Mouse (Mus musculus) forebrain, embryonic 16.5 days (tissue): ENCODE data around the gene Kctd15. TPM values are rescaled to one million over a fixed set of nuclear protein-coding genes. Genes with fewer than 3 reads are reported as not detected.

Experiments
- ATAC-seq: fragments of 200-750 bp; cut with Nextera tagmentation; 2 replicates; pipeline ENCODE4 v1.8.0; 2017; ENCODE audit warnings: mild to moderate bottlenecking, moderate library complexity
- H3K27ac ChIP-seq: fragments of 300-500 bp; sonication (generic); 2 replicates; pipeline ENCODE4 v1.5.1; 2014; ENCODE audit warnings: low read length, control low read depth
- H3K27me3 ChIP-seq: fragments of 300-500 bp; sonication (generic); replicated peaks from 2 replicates; pipeline ENCODE4 v1.6.1; 2014; ENCODE audit warnings: low read length; ENCODE audit not compliant: control insufficient read depth, insufficient read depth
- H3K36me3 ChIP-seq: fragments of 300-500 bp; sonication (generic); 2 replicates; pipeline ENCODE4 v1.6.1; 2014; ENCODE audit not compliant: control insufficient read depth, insufficient read depth
- H3K4me1 ChIP-seq: fragments of 300-500 bp; sonication (generic); replicated peaks from 2 replicates; pipeline ENCODE4 v1.6.1; 2014; ENCODE audit warnings: low read length; ENCODE audit not compliant: control insufficient read depth, insufficient read depth
- H3K4me2 ChIP-seq: fragments of 300-500 bp; sonication (generic); 2 replicates; pipeline ENCODE4 v1.6.1; 2014; ENCODE audit warnings: mild to moderate bottlenecking, low read length, control low read depth
- H3K4me3 ChIP-seq: fragments of 300-500 bp; sonication (generic); replicated peaks from 2 replicates; pipeline ENCODE4 v1.5.1; 2014; ENCODE audit warnings: mild to moderate bottlenecking, low read length, control low read depth
- H3K9ac ChIP-seq: fragments of 300-500 bp; sonication (generic); replicated peaks from 2 replicates; pipeline ENCODE4 v1.6.1; 2014; ENCODE audit warnings: low read depth, low read length, control low read depth
- H3K9me3 ChIP-seq: fragments of 300-500 bp; sonication (generic); 2 replicates; pipeline ENCODE4 v1.6.1; 2016; ENCODE audit warnings: low read length; ENCODE audit not compliant: control insufficient read depth
- WGBS: fragments of 180-500 bp; shearing (Covaris S2); extraction: QIAGEN DNeasy Blood & Tissue Kit; methylation state at CpG from one replicate; pipeline ENCODE4 v1.1.7; 2014; 5-methylcytosine and 5-hydroxymethylcytosine counted together
- polyA plus RNA-seq: library from polyadenylated mRNA; unstranded; fragments of >200 nt; fragmentation: Nextera tagmentation; extraction: Ambion mirVana; gene quantifications from 2 replicates; pipeline ENCODE4 v1.2.1, GENCODE M21; 2015

The Kctd15 gene
- polyA plus RNA-seq, 1 experiment from 2014 or later, result 25.2 TPM

- Histone ChIP-seq H3K4me3 (no peak overlapping the region), H3K9ac (no peak overlapping the region), H3K4me1 (peaks cover 11% of the 10 kb centered on the region), H3K36me3 (no peaks in the 10 kb centered on the region), H3K27me3 (peaks cover 34% of the 10 kb centered on the region), H3K27ac (no peak overlapping the region), H3K9me3 (no peaks in the 10 kb centered on the region), H3K4me2 (no peak overlapping the region)
- 72% methylated on average over 4 of the region's 4 CpGs for WGBS
- no peak for ATAC-seq
Measured at GRCm38 (mm10) chr7:34672916-34673315, 16.4 kb upstream of the Kctd15 start.

- H3K27me3 ChIP-seq, result peaks cover 34% of the 10 kb centered on the region
- H3K4me3 ChIP-seq, result no peak overlapping the region
- 2% methylated on average over 6 of the region's 6 CpGs for WGBS
- peak; percentile 82 for ATAC-seq
- H3K36me3 ChIP-seq, result no peaks in the 10 kb centered on the region
- no peaks in the 10 kb centered on the region for H3K9me3 ChIP-seq
- no peak overlapping the region for H3K9ac ChIP-seq
- H3K4me1 ChIP-seq, result peaks cover 11% of the 10 kb centered on the region
- H3K4me2 ChIP-seq, result no peak overlapping the region
- H3K27ac ChIP-seq, result no peak overlapping the region
Measured at GRCm38 (mm10) chr7:34671911-34672310, 15.4 kb upstream of the Kctd15 start.

- 85% methylated on average over 3 of the region's 3 CpGs for WGBS
- Histone ChIP-seq H3K9ac (no peak overlapping the region), H3K36me3 (no peaks in the 10 kb centered on the region), H3K27me3 (peaks cover 32% of the 10 kb centered on the region), H3K27ac (no peak overlapping the region), H3K9me3 (no peaks in the 10 kb centered on the region), H3K4me3 (no peak overlapping the region), H3K4me1 (peaks cover 8% of the 10 kb centered on the region), H3K4me2 (no peak overlapping the region)
- no peak for ATAC-seq
Measured at GRCm38 (mm10) chr7:34670778-34671177, 14.2 kb upstream of the Kctd15 start.

DNA sequence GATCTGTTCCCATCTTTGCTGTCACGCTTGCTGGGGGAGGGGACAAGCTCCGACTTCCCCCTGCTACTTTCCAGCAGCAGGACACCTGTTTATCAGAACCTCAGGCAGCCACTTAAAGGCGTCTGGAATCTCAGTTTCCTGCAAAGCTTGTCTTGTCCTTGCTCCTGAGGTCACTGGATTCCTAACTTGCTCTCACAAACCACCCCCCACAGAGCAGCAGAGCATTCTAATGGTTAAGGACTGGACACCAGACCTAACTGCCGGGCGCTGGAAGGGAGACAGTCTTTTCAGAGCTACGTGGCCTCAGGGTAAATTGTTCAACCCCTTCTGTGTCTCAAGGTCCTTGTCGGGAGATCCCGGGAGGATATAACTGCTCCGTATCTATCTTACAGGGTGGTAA, 12.8 kb upstream of the Kctd15 start:
- H3K27ac ChIP-seq, result no peak overlapping the region
- H3K27me3 ChIP-seq, result peaks cover 19% of the 10 kb centered on the region
- H3K36me3 ChIP-seq, result no peaks in the 10 kb centered on the region
- H3K4me3 ChIP-seq, result no peak overlapping the region
- ATAC-seq, result no peak
- no peaks in the 10 kb centered on the region for H3K9me3 ChIP-seq
- no peak overlapping the region for H3K9ac ChIP-seq
- WGBS, result 25% methylated on average over 9 of the region's 9 CpGs
- H3K4me1 ChIP-seq, result no peaks in the 10 kb centered on the region
- H3K4me2 ChIP-seq, result no peak overlapping the region

DNA sequence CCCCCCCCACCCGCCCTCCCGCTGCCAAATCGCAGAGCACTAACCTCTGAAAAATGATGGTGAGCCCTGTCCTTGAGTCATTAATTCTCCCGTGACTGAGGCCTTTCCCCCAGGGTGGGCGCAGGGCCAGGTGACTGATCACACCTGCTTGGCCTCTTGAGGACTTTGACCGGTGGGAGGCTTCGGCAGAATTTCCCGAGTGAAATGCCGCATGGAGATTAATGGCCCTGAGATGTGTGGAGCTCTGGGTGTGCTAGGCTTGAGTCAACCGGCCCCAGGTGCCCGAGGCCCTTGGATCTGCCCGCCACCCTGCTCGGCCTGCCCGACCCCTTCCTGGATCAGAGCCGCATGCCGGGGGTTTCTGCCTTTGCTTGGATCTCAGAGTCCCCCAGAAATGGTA, 11.3 kb upstream of the Kctd15 start:
- Histone ChIP-seq H3K36me3 (no peaks in the 10 kb centered on the region), H3K4me1 (no peaks in the 10 kb centered on the region)
- WGBS, result 93% methylated on average over 16 of the region's 16 CpGs

DNA sequence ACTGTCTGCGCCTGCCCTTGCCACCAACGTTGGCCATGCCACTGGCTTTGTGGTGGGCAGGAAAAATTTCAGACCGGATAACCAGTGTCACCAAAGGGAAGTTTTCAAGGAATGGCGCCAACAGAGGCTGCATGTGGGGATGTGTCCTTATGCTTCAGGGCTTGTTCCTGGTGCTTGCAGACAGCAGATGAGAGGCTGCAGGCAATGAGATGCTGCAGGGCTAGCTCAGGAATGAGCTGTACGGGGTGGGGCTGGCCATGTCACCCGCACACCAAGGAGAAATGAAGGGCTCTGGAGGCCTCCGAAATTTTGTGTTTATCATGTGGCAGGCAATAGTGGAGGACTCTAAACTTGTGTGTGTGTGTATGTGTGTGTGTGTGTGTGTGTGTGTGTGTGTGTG, 6.6 kb upstream of the Kctd15 start:
- H3K4me2 ChIP-seq, result no peak overlapping the region
- H3K27me3 ChIP-seq, result no peaks in the 10 kb centered on the region
- ATAC-seq, result no peak
- H3K9ac ChIP-seq, result no peak overlapping the region
- H3K4me1 ChIP-seq, result peaks cover 3% of the 10 kb centered on the region; the same call in 1 of the 2 replicates
- no peak overlapping the region for H3K27ac ChIP-seq
- whole genome bisulfite sequencing, result 39% methylated on average over 7 of the region's 7 CpGs
- no peaks in the 10 kb centered on the region for H3K36me3 ChIP-seq
- no peaks in the 10 kb centered on the region for H3K9me3 ChIP-seq
- H3K4me3 ChIP-seq, result no peak overlapping the region

More for the DNA sequence above, 11.3 kb upstream of the Kctd15 start:
- no peak for ATAC-seq
- Histone ChIP-seq H3K9me3 (no peaks in the 10 kb centered on the region), H3K9ac (no peak overlapping the region), H3K4me2 (no peak overlapping the region), H3K27me3 (peaks cover 5% of the 10 kb centered on the region; the same call in 1 of the 2 replicates), H3K4me3 (no peak overlapping the region), H3K27ac (no peak overlapping the region)

- Histone ChIP-seq H3K4me2 (no peak overlapping the region), H3K9ac (peak overlapping the region; percentile 24; the same call in 1 of the 2 replicates), H3K4me3 (no peak overlapping the region), H3K9me3 (no peaks in the 10 kb centered on the region), H3K4me1 (peaks cover 3% of the 10 kb centered on the region; the same call in 1 of the 2 replicates), H3K27ac (no peak overlapping the region), H3K36me3 (no peaks in the 10 kb centered on the region), H3K27me3 (no peaks in the 10 kb centered on the region)
- no peak for ATAC-seq
- 13% methylated on average over 5 of the region's 5 CpGs for WGBS
Measured at GRCm38 (mm10) chr7:34662227-34662626, 5.7 kb upstream of the Kctd15 start.

- no peak for ATAC-seq
- no peak overlapping the region for H3K4me3 ChIP-seq
Measured at GRCm38 (mm10) chr7:34659386-34660085, 3.0 kb upstream of the Kctd15 start.

DNA sequence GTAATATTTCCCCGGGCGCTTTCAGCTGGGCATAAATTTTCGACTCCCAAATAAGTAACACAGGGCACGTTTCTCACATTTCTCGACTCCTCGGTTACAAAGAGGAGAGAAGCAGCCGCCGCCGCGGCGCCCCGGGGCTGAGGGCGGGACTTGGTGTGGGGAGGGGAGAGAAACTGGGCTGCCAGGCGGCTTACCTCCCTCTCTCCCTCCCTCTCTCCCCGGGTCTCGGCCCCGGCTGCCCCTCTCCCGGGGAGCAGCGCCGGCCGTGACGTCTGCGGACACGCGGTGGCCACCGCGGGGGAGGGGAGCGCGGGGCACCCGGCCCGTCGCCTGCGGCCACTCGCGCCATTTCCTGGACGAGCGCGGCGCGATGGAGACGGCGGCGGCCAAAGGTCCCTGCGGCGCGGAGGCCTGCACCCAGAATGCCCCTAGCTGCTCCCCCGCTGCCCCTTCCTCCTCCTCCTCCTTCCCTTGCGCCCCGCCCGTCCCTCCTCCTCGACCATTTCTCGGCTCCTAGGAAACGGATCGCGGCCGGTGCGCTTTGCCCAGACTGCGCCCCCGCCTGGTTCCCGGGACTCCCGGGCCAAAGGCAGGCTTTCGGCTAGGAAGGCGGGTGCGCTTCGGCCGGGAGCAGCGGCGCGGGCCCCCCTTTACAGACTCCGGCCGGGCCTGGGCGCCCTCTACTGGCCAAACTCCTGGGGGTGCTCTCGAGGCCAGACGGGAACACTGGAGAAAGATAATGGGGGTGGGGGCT, 1.3 kb downstream of the Kctd15 start:
- peak; percentile 68 for ATAC-seq
- H3K9me3 ChIP-seq, result no peaks in the 10 kb centered on the region
- no peaks in the 10 kb centered on the region for H3K27me3 ChIP-seq
- H3K4me3 ChIP-seq, result peak overlapping the region; percentile 84
- peak overlapping the region; percentile 94 for H3K4me2 ChIP-seq
- H3K9ac ChIP-seq, result peak overlapping the region; percentile 98
- under 1% methylated on average over 52 of the region's 74 CpGs for WGBS
- no peaks in the 10 kb centered on the region for H3K36me3 ChIP-seq
- H3K4me1 ChIP-seq, result peaks cover 26% of the 10 kb centered on the region
- H3K27ac ChIP-seq, result peak overlapping the region; percentile 99

More at GRCm38 (mm10) chr7:34659386-34660085, 3.0 kb upstream of the Kctd15 start:
- Histone ChIP-seq H3K9ac (no peak overlapping the region), H3K4me2 (no peak overlapping the region), H3K27me3 (no peaks in the 10 kb centered on the region), H3K4me1 (peaks cover 3% of the 10 kb centered on the region; the same call in 1 of the 2 replicates), H3K27ac (no peak overlapping the region), H3K9me3 (no peaks in the 10 kb centered on the region), H3K36me3 (no peaks in the 10 kb centered on the region)
- WGBS, result 84% methylated on average over 5 of the region's 6 CpGs
